Mouse (Mus musculus) midbrain, embryonic 14.5 days (tissue): ENCODE results near the gene Man1a2. TPM values are rescaled to one million over a fixed set of nuclear protein-coding genes. Genes with fewer than 3 reads are reported as not detected.

Experiments used
- ATAC-seq: fragments of 200-750 bp; cut with Nextera tagmentation; 2 replicates; pipeline ENCODE4 v1.8.0; 2017; ENCODE audit warnings: moderate number of reproducible peaks, moderate library complexity; ENCODE audit not compliant: low FRiP score, low TSS enrichment
- DNase-seq: peaks from one replicate; pipeline ENCODE4 v3.0.0-alpha.2; 2015
- H3K27ac ChIP-seq: fragments of 300-500 bp; sonication (generic); replicated peaks from 2 replicates; pipeline ENCODE4 v1.5.1; 2014; ENCODE audit warnings: mild to moderate bottlenecking, low read depth, low read length, moderate library complexity
- H3K27me3 ChIP-seq: fragments of 300-500 bp; sonication (generic); 2 replicates; pipeline ENCODE4 v1.6.1; 2014; ENCODE audit warnings: low read length, control low read depth, mixed read lengths; ENCODE audit not compliant: control insufficient read depth, insufficient read depth
- H3K36me3 ChIP-seq: fragments of 300-500 bp; sonication (generic); 2 replicates; pipeline ENCODE4 v1.6.1; 2014; ENCODE audit warnings: low read length, control low read depth; ENCODE audit not compliant: control insufficient read depth, insufficient read depth
- H3K4me1 ChIP-seq: fragments of 300-500 bp; sonication (generic); 2 replicates; pipeline ENCODE4 v1.6.1; 2014; ENCODE audit warnings: mild to moderate bottlenecking, antibody characterized with exemption, low read length, control low read depth; ENCODE audit not compliant: control insufficient read depth, insufficient read depth
- H3K4me2 ChIP-seq: fragments of 300-500 bp; sonication (generic); 2 replicates; pipeline ENCODE4 v1.6.1; 2014; ENCODE audit warnings: mild to moderate bottlenecking, low read length, moderate library complexity
- H3K4me3 ChIP-seq: fragments of 300-500 bp; sonication (generic); replicated peaks from 2 replicates; pipeline ENCODE4 v1.5.1; 2014; ENCODE audit warnings: low read depth, low read length
- H3K9ac ChIP-seq: fragments of 300-500 bp; sonication (generic); replicated peaks from 2 replicates; pipeline ENCODE4 v1.6.1; 2014; ENCODE audit warnings: mild to moderate bottlenecking, low read length, moderate library complexity
- H3K9me3 ChIP-seq: fragments of 300-500 bp; sonication (generic); 2 replicates; pipeline ENCODE4 v1.6.1; 2016; ENCODE audit warnings: low read length, control low read depth, mixed read lengths; ENCODE audit not compliant: control insufficient read depth
- WGBS: fragments of 180-500 bp; shearing (Covaris S2); extraction: QIAGEN DNeasy Blood & Tissue Kit; methylation state at CpG from one replicate; pipeline ENCODE4 v1.1.7; 2014; 5-methylcytosine and 5-hydroxymethylcytosine counted together
- polyA plus RNA-seq: library from polyadenylated mRNA; unstranded; fragments of >200 nt; fragmentation: Nextera tagmentation; extraction: Ambion mirVana; gene quantifications from 2 replicates; pipeline ENCODE4 v1.2.1, GENCODE M21; 2014

The Man1a2 gene
- 44.0 and 55.3 TPM in 2 replicates for polyA plus RNA-seq

GRCm38 (mm10) chr3:100685087-100685762 is at the start of gene Man1a2:
TSS of gene Man1a2 (minus strand) at chr3:100685503.
- H3K4me3 ChIP-seq, result peak within 1 kb of the TSS; percentile 80
- H3K4me1 ChIP-seq, result peaks cover 28% of the 10 kb centered on the region
- peak within 1 kb of the TSS; percentile 91 for H3K9ac ChIP-seq
- peak within 1 kb of the TSS; percentile 99 for H3K27ac ChIP-seq
- DNase-seq (peak; percentile 92), ATAC-seq (peak; percentile 92)
- no peaks in the 10 kb centered on the region for H3K9me3 ChIP-seq
- no peaks in the 10 kb centered on the region for H3K27me3 ChIP-seq
- peak within 1 kb of the TSS; percentile 83 for H3K4me2 ChIP-seq
- under 1% methylated on average over 90 of the region's 92 CpGs for WGBS
- no peaks in the 10 kb centered on the region for H3K36me3 ChIP-seq

GRCm38 (mm10) chr3:100734482-100735154 is 49.3 kb upstream of the Man1a2 start:
- H3K4me2 ChIP-seq, result no peak overlapping the region
- no peak overlapping the region for H3K4me3 ChIP-seq
- no peaks in the 10 kb centered on the region for H3K9me3 ChIP-seq
- no peaks in the 10 kb centered on the region for H3K36me3 ChIP-seq
- no peaks in the 10 kb centered on the region for H3K4me1 ChIP-seq
- no peak for DNase-seq
- WGBS, result 51% methylated on average over 12 of the region's 12 CpGs
- no peak for ATAC-seq
- no peak overlapping the region for H3K9ac ChIP-seq
- H3K27me3 ChIP-seq, result no peaks in the 10 kb centered on the region
- no peak overlapping the region for H3K27ac ChIP-seq

GRCm38 (mm10) chr3:100731896-100732295 is 46.6 kb upstream of the Man1a2 start:
- no peaks in the 10 kb centered on the region for H3K36me3 ChIP-seq
- no peak overlapping the region for H3K4me2 ChIP-seq
- DNase-seq (no peak), ATAC-seq (no peak)
- H3K9me3 ChIP-seq, result no peaks in the 10 kb centered on the region
- WGBS, result 95% methylated on average over 11 of the region's 11 CpGs
- no peak overlapping the region for H3K4me3 ChIP-seq
- no peaks in the 10 kb centered on the region for H3K27me3 ChIP-seq
- no peak overlapping the region for H3K9ac ChIP-seq
- no peaks in the 10 kb centered on the region for H3K4me1 ChIP-seq
- no peak overlapping the region for H3K27ac ChIP-seq

- no peak overlapping the region for H3K4me3 ChIP-seq
- H3K9ac ChIP-seq, result no peak overlapping the region
- no peak overlapping the region for H3K27ac ChIP-seq
- no peak for DNase-seq
- no peak for ATAC-seq
- WGBS, result 87% methylated on average over 3 of the region's 3 CpGs
- no peak overlapping the region for H3K4me2 ChIP-seq
- no peaks in the 10 kb centered on the region for H3K36me3 ChIP-seq
- no peaks in the 10 kb centered on the region for H3K27me3 ChIP-seq
- H3K9me3 ChIP-seq, result no peaks in the 10 kb centered on the region
- no peaks in the 10 kb centered on the region for H3K4me1 ChIP-seq
These were observed 46.0 kb upstream of the Man1a2 start for GRCm38 (mm10) chr3:100731347-100731746.

GRCm38 (mm10) chr3:100728008-100728712 is 42.9 kb upstream of the Man1a2 start:
- H3K27ac ChIP-seq, result no peak overlapping the region
- H3K9me3 ChIP-seq, result 0 out of 2 replicates have a peak, but pooled peaks cover 6% of the 10 kb centered on the region
- DNase-seq, result peak; percentile 8
- no peak overlapping the region for H3K4me2 ChIP-seq
- H3K4me3 ChIP-seq, result no peak overlapping the region
- no peaks in the 10 kb centered on the region for H3K36me3 ChIP-seq
- WGBS, result 88% methylated on average over 4 of the region's 4 CpGs
- H3K27me3 ChIP-seq, result no peaks in the 10 kb centered on the region
- H3K9ac ChIP-seq, result no peak overlapping the region
- no peaks in the 10 kb centered on the region for H3K4me1 ChIP-seq
- ATAC-seq, result no peak

- Histone ChIP-seq H3K36me3 (no peaks in the 10 kb centered on the region), H3K9me3 (peaks cover 6% of the 10 kb centered on the region; the same call in 1 of the 2 replicates), H3K4me2 (no peak overlapping the region), H3K4me3 (no peak overlapping the region), H3K9ac (no peak overlapping the region), H3K27me3 (no peaks in the 10 kb centered on the region), H3K4me1 (no peaks in the 10 kb centered on the region), H3K27ac (no peak overlapping the region)
- 89% methylated on average over 11 of the region's 11 CpGs for WGBS
- no peak for ATAC-seq
- DNase-seq, result no peak
These were observed 40.8 kb upstream of the Man1a2 start for GRCm38 (mm10) chr3:100725960-100726674.

- no peak for ATAC-seq
- H3K4me1 ChIP-seq, result no peaks in the 10 kb centered on the region
- no peak overlapping the region for H3K4me2 ChIP-seq
- no peak overlapping the region for H3K4me3 ChIP-seq
- no peaks in the 10 kb centered on the region for H3K36me3 ChIP-seq
- no peaks in the 10 kb centered on the region for H3K27me3 ChIP-seq
- 92% methylated on average over 5 of the region's 5 CpGs for WGBS
- no peak overlapping the region for H3K9ac ChIP-seq
- DNase-seq, result no peak
- no peak overlapping the region for H3K27ac ChIP-seq
- H3K9me3 ChIP-seq, result peaks cover 6% of the 10 kb centered on the region; the same call in 1 of the 2 replicates
These were observed 35.5 kb upstream of the Man1a2 start for GRCm38 (mm10) chr3:100720786-100721300.

- Histone ChIP-seq H3K27me3 (no peaks in the 10 kb centered on the region), H3K27ac (no peak overlapping the region), H3K36me3 (no peaks in the 10 kb centered on the region), H3K9ac (no peak overlapping the region), H3K9me3 (no peaks in the 10 kb centered on the region), H3K4me2 (no peak overlapping the region), H3K4me1 (no peaks in the 10 kb centered on the region), H3K4me3 (no peak overlapping the region)
- DNase-seq (no peak), ATAC-seq (no peak)
- 71% methylated on average over 7 of the region's 7 CpGs for WGBS
These were observed 30.9 kb upstream of the Man1a2 start for GRCm38 (mm10) chr3:100716241-100716640.
